Mouse (Mus musculus) MEL (cell line): ENCODE measurements around the gene Muc5ac. TPM values are rescaled to one million over a fixed set of nuclear protein-coding genes. Genes with fewer than 3 reads are reported as not detected.

ENCODE experiments used
- DNase-seq: peaks from one replicate; pipeline ENCODE4 v3.0.0; 2011; ENCODE audit warnings: low read depth, low spot score
- H3K27ac ChIP-seq: 2 replicates; pipeline ENCODE4 v1.5.1; 2012; ENCODE audit warnings: low read depth, mild to moderate bottlenecking, control low read depth, low read length, moderate library complexity; ENCODE audit not compliant: control insufficient read depth
- H3K27me3 ChIP-seq, 2 experiments: fragments of 150-350 bp in 1 of 2; sonication (generic) in 1 of 2; 2 replicates each; pipeline ENCODE4 v1.6.1; 2012; ENCODE audit warnings: low read length in 2 of 2, mild to moderate bottlenecking in 2 of 2, improper control_type of control experiment in 1 of 2, moderate library complexity in 1 of 2; ENCODE audit not compliant: insufficient read depth in 2 of 2, control insufficient read depth in 1 of 2
- H3K36me3 ChIP-seq, 2 experiments: 2 replicates each; pipeline ENCODE4 v1.6.1; 2012 to 2014; ENCODE audit warnings: low read length in 2 of 2, improper control_type of control experiment in 1 of 2, inconsistent platforms in 1 of 2, mild to moderate bottlenecking in 1 of 2; ENCODE audit not compliant: insufficient read depth in 2 of 2, control insufficient read depth in 1 of 2
- H3K4me1 ChIP-seq, 2 experiments: fragments of 150-350 bp in 1 of 2; sonication (generic) in 1 of 2; 2 replicates each; pipeline ENCODE4 v1.6.1; 2012; ENCODE audit warnings: low read length in 2 of 2, improper control_type of control experiment in 1 of 2, mild to moderate bottlenecking in 1 of 2; ENCODE audit not compliant: insufficient read depth in 2 of 2, control insufficient read depth in 1 of 2
- H3K4me3 ChIP-seq, 2 experiments: fragments of 150-350 bp in 1 of 2; sonication (generic) in 1 of 2; 2 replicates each; pipeline ENCODE4 v1.5.1; 2012; ENCODE audit warnings: low read depth in 2 of 2, low read length in 2 of 2, mild to moderate bottlenecking in 2 of 2, moderate library complexity in 2 of 2, control low read depth in 1 of 2, improper control_type of control experiment in 1 of 2; ENCODE audit not compliant: control insufficient read depth in 1 of 2, insufficient read depth in 1 of 2
- H3K79me2 ChIP-seq: 2 replicates; pipeline ENCODE4 v1.6.1; 2012; ENCODE audit warnings: mild to moderate bottlenecking, low read length, moderate library complexity; ENCODE audit not compliant: control insufficient read depth, poor library complexity, insufficient read depth
- H3K9ac ChIP-seq: 2 replicates; pipeline ENCODE4 v1.6.1; 2012; ENCODE audit warnings: low read depth, mild to moderate bottlenecking, control low read depth, low read length, moderate library complexity; ENCODE audit not compliant: control insufficient read depth, poor library complexity, severe bottlenecking
- H3K9me3 ChIP-seq: fragments of 150-350 bp; sonication (generic); replicated peaks from 2 replicates; pipeline ENCODE4 v1.6.1; 2012; ENCODE audit warnings: mild to moderate bottlenecking, low read length, improper control_type of control experiment, moderate library complexity; ENCODE audit not compliant: insufficient read depth
- BHLHE40 ChIP-seq: IDR thresholded peaks from 2 replicates; pipeline ENCODE4 v1.6.1; 2012; ENCODE audit warnings: low read depth, mild to moderate bottlenecking, inconsistent platforms, low read length, improper control_type of control experiment, borderline replicate concordance
- CHD2 ChIP-seq: IDR thresholded peaks from 2 replicates; pipeline ENCODE4 v1.6.1; 2011; ENCODE audit warnings: low read length, improper control_type of control experiment
- E2F4 ChIP-seq: IDR thresholded peaks from 2 replicates; pipeline ENCODE4 v1.6.1; 2011; ENCODE audit warnings: low read depth, low read length, improper control_type of control experiment, borderline replicate concordance
- EP300 ChIP-seq, 2 experiments: IDR thresholded peaks; 2 replicates each; pipeline ENCODE4 v1.6.1; 2011; ENCODE audit warnings: improper control_type of control experiment in 2 of 2, low read length in 2 of 2, low read depth in 1 of 2, mild to moderate bottlenecking in 1 of 2
- GABPA ChIP-seq: IDR thresholded peaks from 2 replicates; pipeline ENCODE4 v1.6.1; 2012; ENCODE audit warnings: low read depth, mild to moderate bottlenecking, inconsistent platforms, low read length, improper control_type of control experiment, moderate library complexity
- HCFC1 ChIP-seq: IDR thresholded peaks from 2 replicates; pipeline ENCODE4 v1.6.1; 2012; ENCODE audit warnings: low read depth, mild to moderate bottlenecking, inconsistent platforms, low read length, improper control_type of control experiment, moderate library complexity
- KAT2A ChIP-seq: conservative IDR thresholded peaks from 2 replicates; pipeline ENCODE4 v1.6.1; 2012; ENCODE audit warnings: low read depth, low read length, improper control_type of control experiment, inconsistent platforms
- MAX ChIP-seq: IDR thresholded peaks from 2 replicates; pipeline ENCODE4 v1.6.1; 2011; ENCODE audit warnings: low read length, improper control_type of control experiment
- MEF2A ChIP-seq: IDR thresholded peaks from 2 replicates; pipeline ENCODE4 v1.6.1; 2014; ENCODE audit warnings: low read depth, mild to moderate bottlenecking, inconsistent platforms, low read length, improper control_type of control experiment; ENCODE audit not compliant: poor library complexity, insufficient replicate concordance, severe bottlenecking; ENCODE audit errors: extremely low read depth
- MYB ChIP-seq: IDR thresholded peaks from 2 replicates; pipeline ENCODE4 v1.6.1; 2011; ENCODE audit warnings: mild to moderate bottlenecking, low read depth, low read length, improper control_type of control experiment
- NELFE ChIP-seq: IDR thresholded peaks from 2 replicates; pipeline ENCODE4 v1.6.1; 2011; ENCODE audit warnings: low read depth, low read length, improper control_type of control experiment
- POLR2A ChIP-seq, 2 experiments: IDR thresholded peaks; 2 replicates each; pipeline ENCODE4 v1.6.1; 2011 to 2012; ENCODE audit warnings: low read length in 2 of 2, mild to moderate bottlenecking in 2 of 2, control low read depth in 1 of 2, improper control_type of control experiment in 1 of 2, low read depth in 1 of 2, moderate library complexity in 1 of 2; ENCODE audit not compliant: control insufficient read depth in 1 of 2, insufficient read depth in 1 of 2, poor library complexity in 1 of 2
- POLR2AphosphoS5 ChIP-seq: IDR thresholded peaks from 2 replicates; pipeline ENCODE4 v1.6.1; 2012; ENCODE audit warnings: low read depth, borderline replicate concordance, mild to moderate bottlenecking, inconsistent platforms, low read length, moderate library complexity, mixed read lengths
- TBP ChIP-seq: IDR thresholded peaks from 2 replicates; pipeline ENCODE4 v1.8.0; 2011; ENCODE audit warnings: low read depth, low read length, improper control_type of control experiment
- TCF12 ChIP-seq: IDR thresholded peaks from 2 replicates; pipeline ENCODE4 v1.6.1; 2014; ENCODE audit warnings: low read depth, mild to moderate bottlenecking, inconsistent platforms, low read length, improper control_type of control experiment, moderate library complexity
- UBTF ChIP-seq: IDR thresholded peaks from 2 replicates; pipeline ENCODE4 v1.6.1; 2012; ENCODE audit warnings: low read depth, mild to moderate bottlenecking, inconsistent platforms, low read length, improper control_type of control experiment, moderate library complexity, borderline replicate concordance; ENCODE audit not compliant: insufficient read depth
- USF1 ChIP-seq: IDR thresholded peaks from 2 replicates; pipeline ENCODE4 v1.6.1; 2014; ENCODE audit warnings: low read depth, mild to moderate bottlenecking, inconsistent platforms, low read length, improper control_type of control experiment, moderate library complexity
- ZNF384 ChIP-seq: IDR thresholded peaks from 2 replicates; pipeline ENCODE4 v1.6.1; 2012; ENCODE audit warnings: low read depth, mild to moderate bottlenecking, inconsistent platforms, low read length, improper control_type of control experiment
- polyA plus RNA-seq, 2 experiments: library from polyadenylated mRNA; stranded (reverse) in 1 of 2; unstranded in 1 of 2; fragments of >175 nt in 1 of 2; fragments of >200 nt in 1 of 2; gene quantifications; 2 replicates each; pipeline versions ENCODE4 v1.2.1 to v1.2.4; 2012; ENCODE audit warnings: low replicate concordance in 2 of 2, low read depth in 1 of 2; ENCODE audit not compliant: insufficient read length in 2 of 2, insufficient read depth in 1 of 2, missing spikeins in 1 of 2
- total RNA-seq: library from RNA; depleted of rRNA; stranded (reverse); fragments of 300-350 nt; gene quantifications from 2 replicates; pipeline ENCODE4 v1.2.3, GENCODE M21; 2012

The Muc5ac gene
- total and polyA plus RNA-seq, 3 experiments, result not detected

GRCm38 (mm10) chr7:141815361-141815760 lies 26.6 kb downstream of the Muc5ac start:
- Histone ChIP-seq H3K4me1 (no peaks in the 10 kb centered on the region), H3K4me3 (no peak overlapping the region), H3K27ac (no peak overlapping the region), H3K36me3 (no peaks in the 10 kb centered on the region), H3K9me3 (no peaks in the 10 kb centered on the region)
- DNase-seq, result no peak
- no peak for TF ChIP-seq MYB
- no peak for TF ChIP-seq POLR2A (IDR thresholded peaks at IDR 0.05; ENCODE audit: control insufficient read depth in 1 of 2, insufficient read depth in 1 of 2, low read depth in 1 of 2, low read length in 2 of 2, poor library complexity in 1 of 2)
- TF ChIP-seq, all 39 proteins: peak for 0
- H3K27me3 ChIP-seq, result no peaks in the 10 kb centered on the region; a peak in 2 of 4 replicates
- H3K79me2 ChIP-seq, result no peaks in the 10 kb centered on the region
- H3K9ac ChIP-seq, result no peak overlapping the region

- H3K4me3 ChIP-seq, result no peak overlapping the region
- H3K27ac ChIP-seq, result no peak overlapping the region
- H3K79me2 ChIP-seq, result no peaks in the 10 kb centered on the region
- no peak overlapping the region for H3K9ac ChIP-seq
- no peak for TF ChIP-seq E2F4
- TF ChIP-seq TCF12, result no peak
- no peak for TF ChIP-seq MEF2A
- no peak for TF ChIP-seq BHLHE40
- no peak for TF ChIP-seq MAX
- no peak for TF ChIP-seq USF1
- TF ChIP-seq UBTF, result no peak
- no peak for TF ChIP-seq KAT2A
- TF ChIP-seq HCFC1, result no peak
- TF ChIP-seq ZNF384, result no peak
- TF ChIP-seq EP300 (IDR thresholded peaks at IDR 0.05; ENCODE audit: low read depth in 1 of 2, low read length in 2 of 2), result no peak
- no peak for TF ChIP-seq POLR2AphosphoS5
- TF ChIP-seq GABPA, result no peak
- TF ChIP-seq CHD2, result no peak
- no peak for TF ChIP-seq NELFE
- TF ChIP-seq TBP, result no peak
- no peaks in the 10 kb centered on the region for H3K36me3 ChIP-seq
- no peaks in the 10 kb centered on the region; a peak in 2 of 4 replicates for H3K27me3 ChIP-seq
- no peaks in the 10 kb centered on the region for H3K9me3 ChIP-seq
- H3K4me1 ChIP-seq, result no peaks in the 10 kb centered on the region
- DNase-seq, result no peak
Measured at GRCm38 (mm10) chr7:141817355-141818075, 28.7 kb downstream of the Muc5ac start.
